Mouse (Mus musculus): ENCODE data around the gene Tmc2. TPM values are rescaled to one million over a fixed set of nuclear protein-coding genes. Genes with fewer than 3 reads are reported as not detected.

The Tmc2 gene
- polyA plus RNA-seq, 1 experiment from 2014 or later = not detected

DNA sequence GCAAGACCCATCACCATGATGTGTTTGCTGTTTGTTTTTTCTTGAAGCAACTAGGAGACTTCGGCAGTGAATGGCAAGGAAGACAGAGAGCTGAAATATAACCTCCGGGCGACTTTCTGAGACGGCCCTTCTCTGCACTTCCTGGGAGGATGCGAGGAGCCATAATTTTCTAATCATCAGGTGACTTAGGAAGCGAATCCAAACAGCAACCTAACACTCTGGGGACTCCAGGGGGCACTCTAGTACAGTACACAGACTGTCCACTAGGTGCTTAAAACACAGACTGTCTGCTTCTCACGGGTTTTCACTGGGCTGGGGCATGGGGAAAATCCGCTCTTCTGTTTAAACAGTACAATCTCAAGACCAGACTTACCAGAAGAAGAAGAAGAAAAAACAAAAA is 96.4 kb downstream of the Tmc2 start:
- H3K36me3 ChIP-seq = no peaks in the 10 kb centered on the region
- no peak overlapping the region for H3K4me3 ChIP-seq (replicated peaks)
- peaks cover 7% of the 10 kb centered on the region; the same call in 1 of the 2 replicates for H3K27me3 ChIP-seq (replicated peaks)
- WGBS = 4% methylated on average over 8 of the region's 8 CpGs
- H3K9me3 ChIP-seq = no peaks in the 10 kb centered on the region
- no peak overlapping the region for H3K27ac ChIP-seq
- peaks cover 18% of the 10 kb centered on the region for H3K4me1 ChIP-seq (replicated peaks)
- H3K9ac ChIP-seq = no peak overlapping the region
- no peak for ATAC-seq
- H3K4me2 ChIP-seq (replicated peaks) = no peak overlapping the region

GRCm38 (mm10) chr2:130293009-130293408 is 98.0 kb downstream of the Tmc2 start:
- Histone ChIP-seq H3K27me3 (replicated peaks) (peaks cover 7% of the 10 kb centered on the region; the same call in 1 of the 2 replicates), H3K4me3 (replicated peaks) (no peak overlapping the region), H3K27ac (peak overlapping the region; percentile 13; the same call in 1 of the 2 replicates), H3K9me3 (no peaks in the 10 kb centered on the region), H3K9ac (no peak overlapping the region), H3K36me3 (no peaks in the 10 kb centered on the region), H3K4me2 (replicated peaks) (0 out of 2 replicates have a peak overlapping the region, but pooled peaks have one; percentile 41), H3K4me1 (replicated peaks) (peaks cover 24% of the 10 kb centered on the region)
- no peak for ATAC-seq
- 49% methylated on average over 3 of the region's 3 CpGs for WGBS

DNA sequence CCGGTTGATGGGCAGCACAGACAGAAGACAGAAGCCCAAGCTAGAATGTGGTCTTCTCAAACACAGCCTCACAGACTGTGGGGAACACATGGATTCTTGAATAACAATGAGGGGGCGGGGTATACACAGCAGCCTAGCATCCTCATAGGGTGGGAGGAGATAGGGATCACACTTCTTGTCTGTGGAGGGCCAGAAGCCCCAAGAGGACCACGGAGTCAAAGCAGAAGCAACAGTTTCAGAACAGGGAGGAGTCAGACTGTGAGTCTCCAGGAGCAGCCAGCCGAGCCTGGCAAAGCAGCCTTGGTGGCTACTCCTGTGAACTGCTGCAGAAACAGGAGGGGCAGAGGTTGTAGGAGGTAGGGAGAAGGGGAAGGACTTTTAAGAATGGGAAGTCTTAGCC is 98.5 kb downstream of the Tmc2 start:
- Histone ChIP-seq H3K9me3 (no peaks in the 10 kb centered on the region), H3K4me2 (replicated peaks) (peak overlapping the region; percentile 41), H3K4me3 (replicated peaks) (no peak overlapping the region), H3K4me1 (replicated peaks) (peaks cover 24% of the 10 kb centered on the region), H3K36me3 (no peaks in the 10 kb centered on the region), H3K9ac (no peak overlapping the region), H3K27ac (peak overlapping the region; percentile 13; the same call in 1 of the 2 replicates), H3K27me3 (replicated peaks) (peaks cover 7% of the 10 kb centered on the region; the same call in 1 of the 2 replicates)
- ATAC-seq = peak; percentile 20; the same call in 1 of the 2 replicates
- 7% methylated on average over 4 of the region's 4 CpGs for WGBS

GRCm38 (mm10) chr2:130294218-130294935 is 99.4 kb downstream of the Tmc2 start:
- Histone ChIP-seq H3K36me3 (no peaks in the 10 kb centered on the region), H3K4me1 (replicated peaks) (peaks cover 24% of the 10 kb centered on the region), H3K27me3 (replicated peaks) (peaks cover 7% of the 10 kb centered on the region; the same call in 1 of the 2 replicates), H3K9me3 (no peaks in the 10 kb centered on the region), H3K4me3 (replicated peaks) (peak overlapping the region; percentile 76), H3K4me2 (replicated peaks) (peak overlapping the region; percentile 83), H3K9ac (peak overlapping the region; percentile 69), H3K27ac (peak overlapping the region; percentile 65; the same call in 1 of the 2 replicates)
- ATAC-seq = peak; percentile 21; the same call in 1 of the 2 replicates
- WGBS = 9% methylated on average over 20 of the region's 20 CpGs

GRCm38 (mm10) chr2:130294936-130295277 is 99.9 kb downstream of the Tmc2 start, which contains the start of gene Ebf4:
Ebf4 (plus strand) TSS chr2:130295169.
- WGBS = under 1% methylated on average over 36 of the region's 39 CpGs
- Histone ChIP-seq H3K9me3 (no peaks in the 10 kb centered on the region), H3K9ac (peak within 1 kb of the TSS; percentile 69), H3K4me1 (replicated peaks) (peaks cover 24% of the 10 kb centered on the region), H3K4me2 (replicated peaks) (peak within 1 kb of the TSS; percentile 83), H3K4me3 (replicated peaks) (peak within 1 kb of the TSS; percentile 76), H3K27me3 (replicated peaks) (peaks cover 7% of the 10 kb centered on the region; the same call in 1 of the 2 replicates), H3K27ac (peak within 1 kb of the TSS; percentile 65), H3K36me3 (no peaks in the 10 kb centered on the region)
- peak; percentile 87 for ATAC-seq

DNA sequence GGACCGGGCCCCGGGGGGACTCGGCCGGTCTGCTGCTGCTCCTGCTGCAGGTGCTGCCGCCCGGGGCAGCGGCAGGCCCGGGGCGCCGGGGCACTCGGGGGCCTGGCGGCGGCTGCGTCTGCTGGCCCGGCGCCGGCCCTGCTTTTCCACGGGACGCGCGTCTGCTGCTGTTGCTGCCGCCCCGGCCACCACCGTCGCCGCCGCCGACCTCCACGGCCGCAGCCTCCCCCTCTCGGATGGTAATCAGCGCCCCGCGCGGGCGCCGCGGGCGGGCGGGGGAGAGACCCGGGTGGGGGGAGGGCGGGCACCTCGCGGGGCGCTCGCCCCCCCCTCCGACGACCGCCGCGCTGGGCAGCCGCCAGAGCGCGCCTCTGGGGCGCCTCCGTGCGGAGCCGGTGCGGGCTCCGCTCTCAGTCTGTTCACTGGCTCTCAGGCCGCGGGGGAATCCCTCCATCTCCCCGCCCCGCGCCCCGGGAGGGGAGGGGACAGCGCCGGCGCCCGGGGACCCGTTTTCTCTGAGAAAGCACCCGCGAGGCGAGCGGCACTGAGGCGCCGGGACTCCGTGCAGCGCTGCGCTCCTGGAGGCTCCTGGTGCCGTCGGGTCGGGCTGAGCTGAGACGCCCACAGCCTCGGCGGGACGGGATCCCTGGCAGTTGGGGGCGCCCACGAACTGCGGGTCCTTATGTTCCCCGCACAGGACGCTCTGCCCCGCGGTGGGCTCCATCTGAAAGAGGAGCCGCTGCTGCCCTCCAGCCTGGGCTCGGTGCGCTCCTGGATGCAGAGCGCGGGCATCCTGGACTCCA is 100.5 kb downstream of the Tmc2 start:
- Histone ChIP-seq H3K9me3 (no peaks in the 10 kb centered on the region), H3K9ac (peak overlapping the region; percentile 69), H3K27ac (peak overlapping the region; percentile 65), H3K36me3 (no peaks in the 10 kb centered on the region), H3K27me3 (replicated peaks) (peaks cover 7% of the 10 kb centered on the region; the same call in 1 of the 2 replicates), H3K4me3 (replicated peaks) (peak overlapping the region; percentile 76), H3K4me1 (replicated peaks) (peaks cover 24% of the 10 kb centered on the region), H3K4me2 (replicated peaks) (peak overlapping the region; percentile 83)
- ATAC-seq = peak; percentile 65
- WGBS = under 1% methylated on average over 81 of the region's 99 CpGs

GRCm38 (mm10) chr2:130296134-130296745 is 101.2 kb downstream of the Tmc2 start:
- Histone ChIP-seq H3K4me3 (replicated peaks) (peak overlapping the region; percentile 76), H3K4me1 (replicated peaks) (peaks cover 24% of the 10 kb centered on the region), H3K9me3 (no peaks in the 10 kb centered on the region), H3K27ac (peak overlapping the region; percentile 65; the same call in 1 of the 2 replicates), H3K9ac (peak overlapping the region; percentile 69), H3K36me3 (no peaks in the 10 kb centered on the region), H3K4me2 (replicated peaks) (peak overlapping the region; percentile 83), H3K27me3 (replicated peaks) (peaks cover 7% of the 10 kb centered on the region; the same call in 1 of the 2 replicates)
- peak; percentile 13; the same call in 1 of the 2 replicates for ATAC-seq
- 4% methylated on average over 20 of the region's 20 CpGs for WGBS

DNA sequence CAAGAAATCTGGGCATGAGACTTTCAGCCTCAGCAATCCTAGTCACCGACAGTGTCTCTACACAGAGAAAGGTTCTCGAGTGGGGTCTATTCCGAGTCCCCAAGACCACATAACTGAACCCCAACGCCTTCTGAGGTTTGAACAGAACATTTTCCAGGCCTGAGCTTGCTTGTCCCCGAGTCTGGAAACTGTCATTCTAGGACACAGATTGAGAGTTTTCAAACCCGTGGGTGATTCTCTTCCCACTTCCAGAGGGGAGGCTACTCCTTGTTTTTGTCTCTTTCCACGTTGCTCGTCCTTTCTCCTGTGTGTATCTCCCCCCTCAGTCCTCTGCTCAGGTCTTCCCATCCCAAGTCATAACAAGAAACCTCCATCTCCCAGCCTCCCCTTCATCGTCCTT is 102.6 kb downstream of the Tmc2 start:
- WGBS = 78% methylated on average over 9 of the region's 9 CpGs
- H3K27me3 ChIP-seq (replicated peaks) = peaks cover 7% of the 10 kb centered on the region; the same call in 1 of the 2 replicates
- H3K4me1 ChIP-seq (replicated peaks) = peaks cover 24% of the 10 kb centered on the region
- H3K36me3 ChIP-seq = no peaks in the 10 kb centered on the region
- ATAC-seq = no peak
- H3K4me2 ChIP-seq (replicated peaks) = no peak overlapping the region
- no peaks in the 10 kb centered on the region for H3K9me3 ChIP-seq
- no peak overlapping the region for H3K27ac ChIP-seq
- no peak overlapping the region for H3K4me3 ChIP-seq (replicated peaks)
- no peak overlapping the region for H3K9ac ChIP-seq

GRCm38 (mm10) chr2:130303014-130303413 is 108.0 kb downstream of the Tmc2 start:
- no peak overlapping the region for H3K4me2 ChIP-seq (replicated peaks)
- H3K4me3 ChIP-seq (replicated peaks) = no peak overlapping the region
- no peaks in the 10 kb centered on the region for H3K4me1 ChIP-seq (replicated peaks)
- no peak for ATAC-seq
- H3K9me3 ChIP-seq = no peaks in the 10 kb centered on the region
- H3K27ac ChIP-seq = no peak overlapping the region
- H3K36me3 ChIP-seq = no peaks in the 10 kb centered on the region
- no peaks in the 10 kb centered on the region for H3K27me3 ChIP-seq (replicated peaks)
- H3K9ac ChIP-seq = no peak overlapping the region
- 60% methylated on average over 4 of the region's 4 CpGs for WGBS

All from intestine, embryonic 15.5 days (tissue).